Mouse (Mus musculus) testis, adult 2 months (tissue): ENCODE measurements around the gene Cyp1a2. TPM values are rescaled to one million over a fixed set of nuclear protein-coding genes. Genes with fewer than 3 reads are reported as not detected.
A peak's percentile ranks its signal among the peaks of the same experiment; 100 is the strongest.

Source experiments
- H3K27ac ChIP-seq: fragments of 200-500 bp; 2 replicates; pipeline ENCODE4 v1.5.1; 2012; ENCODE audit warnings: low read depth, low read length; ENCODE audit not compliant: control insufficient read depth, insufficient read depth
- H3K27me3 ChIP-seq: fragments of 200-500 bp; 2 replicates; pipeline ENCODE4 v1.6.1; 2012; ENCODE audit warnings: mild to moderate bottlenecking, low read length, moderate library complexity; ENCODE audit not compliant: control insufficient read depth, insufficient read depth
- H3K36me3 ChIP-seq: fragments of 200-500 bp; 2 replicates; pipeline ENCODE4 v1.6.1; 2012; ENCODE audit warnings: mild to moderate bottlenecking, low read length; ENCODE audit not compliant: control insufficient read depth, insufficient read depth
- H3K4me1 ChIP-seq: fragments of 200-500 bp; 2 replicates; pipeline ENCODE4 v1.6.1; 2012; ENCODE audit warnings: low read length; ENCODE audit not compliant: control insufficient read depth, insufficient read depth
- H3K4me3 ChIP-seq: fragments of 200-500 bp; 2 replicates; pipeline ENCODE4 v1.5.1; 2012; ENCODE audit warnings: low read depth, mild to moderate bottlenecking, low read length, moderate library complexity, mixed read lengths; ENCODE audit not compliant: control insufficient read depth
- CTCF ChIP-seq: fragments of 200-500 bp; IDR thresholded peaks from 2 replicates; pipeline ENCODE4 v1.5.1; 2012; ENCODE audit warnings: low read depth, mild to moderate bottlenecking, inconsistent platforms, low read length, moderate library complexity; ENCODE audit not compliant: control insufficient read depth, insufficient read depth, insufficient replicate concordance
- POLR2A ChIP-seq: fragments of 200-500 bp; IDR thresholded peaks from 2 replicates; pipeline ENCODE4 v1.6.1; 2012; ENCODE audit warnings: low read depth, mild to moderate bottlenecking, inconsistent platforms, low read length, moderate library complexity; ENCODE audit not compliant: control insufficient read depth
- polyA plus RNA-seq: library from polyadenylated mRNA; depleted of rRNA; stranded (reverse); fragments of >200 nt; gene quantifications from 2 replicates; pipeline ENCODE4 v1.2.3, GENCODE M21; 2012

Cyp1a2 gene
- polyA plus RNA-seq, 1 experiment, result 0.16 TPM

GRCm38 (mm10) chr9:57646551-57647103 lies 36.9 kb downstream of the Cyp1a2 start:
- peaks cover 11% of the 10 kb centered on the region for H3K4me1 ChIP-seq
- H3K27ac ChIP-seq, result no peak overlapping the region
- no peaks in the 10 kb centered on the region for H3K27me3 ChIP-seq
- H3K36me3 ChIP-seq, result no peaks in the 10 kb centered on the region
- H3K4me3 ChIP-seq, result no peak overlapping the region
- TF ChIP-seq CTCF (no peak), POLR2A (no peak)

- TF ChIP-seq CTCF (peak; percentile 94), POLR2A (peak; percentile 61)
- Histone ChIP-seq H3K4me1 (peaks cover 11% of the 10 kb centered on the region), H3K27ac (peak overlapping the region; percentile 96), H3K27me3 (no peaks in the 10 kb centered on the region), H3K4me3 (peak overlapping the region; percentile 94), H3K36me3 (no peaks in the 10 kb centered on the region)
These were observed 38.3 kb downstream of the Cyp1a2 start for GRCm38 (mm10) chr9:57644944-57645893.

- TF ChIP-seq POLR2A (no peak), CTCF (no peak)
- Histone ChIP-seq H3K27me3 (no peaks in the 10 kb centered on the region), H3K36me3 (no peaks in the 10 kb centered on the region), H3K4me1 (peaks cover 11% of the 10 kb centered on the region), H3K27ac (peak overlapping the region; percentile 30; the same call in 1 of the 2 replicates), H3K4me3 (peak overlapping the region; percentile 94)
These were observed 39.0 kb downstream of the Cyp1a2 start for GRCm38 (mm10) chr9:57644442-57644943.

- Histone ChIP-seq H3K4me1 (peaks cover 12% of the 10 kb centered on the region), H3K36me3 (no peaks in the 10 kb centered on the region), H3K4me3 (no peak overlapping the region), H3K27me3 (no peaks in the 10 kb centered on the region), H3K27ac (no peak overlapping the region)
- no peak for TF ChIP-seq POLR2A
- no peak for TF ChIP-seq CTCF
These were observed 39.7 kb downstream of the Cyp1a2 start for GRCm38 (mm10) chr9:57643856-57644180.

GRCm38 (mm10) chr9:57643169-57643855 lies 40.2 kb downstream of the Cyp1a2 start:
- Histone ChIP-seq H3K4me1 (peaks cover 14% of the 10 kb centered on the region), H3K36me3 (no peaks in the 10 kb centered on the region), H3K4me3 (no peak overlapping the region), H3K27ac (no peak overlapping the region), H3K27me3 (no peaks in the 10 kb centered on the region)
- TF ChIP-seq CTCF (no peak), POLR2A (no peak)

GRCm38 (mm10) chr9:57641775-57642550 lies 41.5 kb downstream of the Cyp1a2 start:
- Histone ChIP-seq H3K4me3 (no peak overlapping the region), H3K27me3 (no peaks in the 10 kb centered on the region), H3K27ac (no peak overlapping the region), H3K4me1 (peaks cover 14% of the 10 kb centered on the region), H3K36me3 (no peaks in the 10 kb centered on the region)
- TF ChIP-seq POLR2A (no peak), CTCF (no peak)
